Mouse (Mus musculus): ENCODE data around the gene 2310039H08Rik.

Gene 2310039H08Rik

DNA sequence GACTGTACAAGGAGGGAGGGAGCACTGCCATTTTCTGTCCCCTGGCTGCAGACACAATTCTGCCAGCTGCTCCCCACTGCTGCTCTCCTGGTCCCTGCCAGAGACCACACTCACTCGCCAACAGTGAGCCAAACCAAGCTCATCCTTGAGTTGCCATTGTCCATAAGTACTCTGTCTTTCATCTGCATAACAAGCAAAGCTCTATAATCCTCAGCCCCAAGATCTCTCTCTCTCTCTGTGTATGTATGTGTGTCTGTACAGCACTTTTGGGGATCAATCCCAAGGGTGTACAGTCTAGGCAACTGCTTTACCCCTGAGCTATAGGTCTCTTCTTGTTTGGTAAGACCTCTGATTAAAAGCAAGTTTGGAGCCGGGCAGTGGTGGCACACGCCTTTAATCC lies 38.2 kb downstream of the 2310039H08Rik start:
- no peak for DNase-seq

DNA sequence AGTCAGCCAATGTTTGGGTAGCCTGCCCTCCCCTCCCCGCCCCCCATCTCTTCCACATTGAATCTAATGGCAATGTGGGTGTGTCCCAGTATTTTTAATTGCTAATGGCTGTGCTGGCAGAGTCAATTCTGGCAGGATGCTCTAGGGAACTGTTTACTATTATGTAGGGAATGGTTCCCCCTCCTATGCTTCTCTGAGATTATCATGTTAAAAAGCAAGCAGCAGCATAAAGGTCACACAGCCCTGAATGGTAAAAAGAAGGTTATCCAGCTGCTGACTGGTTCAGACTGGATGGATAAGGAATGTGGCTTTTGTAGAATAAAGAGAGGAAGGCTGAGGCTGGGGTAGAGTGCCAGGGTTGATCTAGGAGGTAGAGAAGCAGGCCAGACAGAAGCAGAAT lies 40.0 kb downstream of the 2310039H08Rik start:
- no peak for DNase-seq

DNA sequence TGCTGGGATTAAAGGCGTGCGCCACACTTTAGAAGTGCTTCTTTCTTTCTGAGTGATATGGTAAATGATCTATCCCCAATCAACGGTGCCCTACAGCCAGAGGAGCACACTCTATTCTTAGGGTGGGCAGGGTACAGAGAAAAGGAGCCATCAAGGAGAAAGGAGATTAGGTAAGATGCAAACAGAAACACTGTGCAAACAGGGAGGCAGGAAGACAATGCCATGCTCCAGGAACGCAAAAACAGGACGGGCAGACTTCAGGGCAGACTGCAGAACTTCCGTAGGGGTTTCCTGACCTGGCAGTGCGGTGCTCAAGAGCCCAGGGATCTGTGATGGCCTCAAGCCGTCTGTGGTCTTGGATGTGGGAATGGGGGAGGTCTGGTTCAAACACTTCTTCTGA lies 41.2 kb downstream of the 2310039H08Rik start:
- no peak for DNase-seq

DNA sequence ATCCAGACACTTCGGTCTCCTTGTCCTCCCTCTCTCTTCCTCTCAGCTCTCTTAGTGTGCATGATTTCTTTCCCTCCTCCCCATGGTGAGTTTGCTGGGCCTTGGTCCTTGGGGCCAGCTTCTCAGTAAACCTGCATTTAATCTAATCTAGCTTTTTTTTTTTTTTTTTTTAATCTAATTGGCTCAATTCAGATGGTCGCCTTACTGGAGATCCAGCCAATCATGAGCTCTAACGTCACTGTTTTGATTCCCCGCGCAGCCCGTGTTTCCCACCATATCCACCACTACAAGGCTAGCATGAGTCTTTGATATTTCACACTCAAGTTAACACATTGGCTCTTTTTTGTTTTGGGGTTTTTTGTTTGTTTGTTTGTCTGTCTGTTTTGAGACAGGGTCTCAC lies 42.1 kb downstream of the 2310039H08Rik start:
- no peak for DNase-seq

DNA sequence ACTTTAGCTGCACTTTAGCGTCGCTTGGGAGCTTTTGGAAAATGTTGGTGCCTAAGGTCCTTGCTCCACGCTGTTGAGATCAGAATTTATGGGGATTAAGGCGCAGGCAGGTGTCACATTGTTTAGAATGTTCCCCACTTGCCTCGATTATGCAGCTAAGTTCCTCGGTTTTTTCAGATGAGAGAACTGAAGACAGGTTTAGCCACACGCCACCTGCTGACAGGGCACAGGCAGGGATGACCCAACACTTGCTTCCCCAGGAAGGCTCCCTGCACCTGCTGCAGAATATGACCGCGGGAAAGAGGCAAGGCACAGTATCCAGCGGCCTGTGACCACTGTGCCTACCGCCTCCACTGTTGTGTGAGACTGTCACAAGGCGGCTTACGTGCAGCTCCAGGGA lies 43.9 kb downstream of the 2310039H08Rik start:
- DNase-seq = no peak

DNA sequence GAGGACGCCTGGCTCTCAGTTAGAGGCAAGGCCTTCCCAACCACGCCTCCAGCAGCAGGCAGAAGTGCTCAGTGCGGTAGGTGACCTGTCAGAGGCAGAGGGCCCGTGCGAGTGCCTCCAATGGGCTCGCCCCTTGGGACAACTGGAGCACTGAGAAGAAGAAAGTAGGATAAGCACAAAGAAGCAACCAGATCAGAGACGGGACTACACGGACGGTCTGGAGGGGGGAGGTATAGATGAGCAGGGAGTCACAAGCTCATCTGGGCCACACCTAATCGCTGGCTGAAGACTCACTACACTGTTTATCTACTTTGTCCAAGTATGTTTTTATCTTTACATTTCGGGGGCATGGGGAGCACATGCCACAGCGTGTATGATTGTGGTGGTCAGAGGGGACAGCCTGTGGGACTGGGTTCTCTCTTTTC lies 45.3 kb downstream of the 2310039H08Rik start:
- no peak for DNase-seq

DNA sequence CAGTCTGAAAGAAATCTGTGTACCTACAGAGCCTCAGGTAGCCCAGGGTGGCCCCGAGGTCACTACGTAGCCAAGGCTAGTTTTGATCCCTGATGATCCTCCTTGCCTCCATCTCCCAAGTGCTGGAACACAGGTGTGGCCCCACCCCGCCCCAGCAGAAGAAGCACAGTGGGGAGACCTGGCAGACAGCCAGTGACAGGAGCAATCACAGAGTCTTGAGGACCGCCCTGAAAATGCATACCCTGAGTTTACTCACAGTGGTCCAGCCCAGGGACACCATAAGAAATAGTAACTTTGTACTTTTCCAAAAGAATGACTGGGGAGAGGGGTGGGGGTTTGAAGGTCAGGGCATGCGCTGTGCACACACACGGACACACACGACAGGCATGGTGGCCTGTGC lies 48.2 kb downstream of the 2310039H08Rik start:
- DNase-seq = no peak
